In genomic region chr11:52366358-52366757, GRCm38 (mm10) we compare ENCODE assay signal across 15 mouse cellular contexts. TPM values are rescaled to one million over a fixed set of nuclear protein-coding genes. Genes with fewer than 3 reads are reported as not detected.
A peak's percentile ranks its signal among the peaks of the same experiment; 100 is the strongest.
DNase-seq lines count a peak whose midpoint lies in the region; ATAC-seq and TF ChIP-seq lines count a peak whose summit lies in the region.
"Had no signal": no experiment of that assay in that cellular context is flagged by ENCODE, and none has a peak within 500 bp of the region (broad histone marks: within the 10 kb centered on the region; RNA-seq: fewer than 3 reads in every experiment).

No protein-coding gene starts in this region.

- no peaks in the 10 kb centered on the region for H3K27me3 ChIP-seq in cerebellum, adult 2 months (ENCODE audit: control insufficient read depth, insufficient read depth, low read length)
- no peaks in the 10 kb centered on the region for H3K27me3 ChIP-seq in intestine, embryonic 16.5 days (replicated peaks; ENCODE audit: control insufficient read depth, insufficient read depth, low read length)
- H3K27me3 ChIP-seq in intestine, postnatal 0 days (replicated peaks; ENCODE audit: control insufficient read depth, insufficient read depth, low read length): no peaks in the 10 kb centered on the region
- H3K27me3 ChIP-seq in liver, embryonic 12.5 days (replicated peaks): no peaks in the 10 kb centered on the region
- H3K27me3 ChIP-seq in forebrain, embryonic 15.5 days: no peaks in the 10 kb centered on the region
- H3K27me3 ChIP-seq in kidney, embryonic 14.5 days (ENCODE audit: control insufficient read depth, insufficient read depth, low read length): no peaks in the 10 kb centered on the region
- H3K27me3 ChIP-seq: CH12.LX; limb, embryonic 12.5 days; Patski had no signal

- no peak overlapping the region for H3K4me3 ChIP-seq in cerebellum, adult 2 months (replicated peaks; ENCODE audit: insufficient read depth, low read depth, low read length)
- no peak overlapping the region for H3K4me3 ChIP-seq in intestine, embryonic 16.5 days (ENCODE audit: low read length)
- no peak overlapping the region for H3K4me3 ChIP-seq in intestine, postnatal 0 days (ENCODE audit: low read depth, low read length)
- no peak overlapping the region for H3K4me3 ChIP-seq in liver, embryonic 12.5 days
- no peak overlapping the region for H3K4me3 ChIP-seq in forebrain, embryonic 15.5 days
- no peak overlapping the region for H3K4me3 ChIP-seq in kidney, embryonic 14.5 days (ENCODE audit: low read length)
- H3K4me3 ChIP-seq: forebrain, embryonic 10.5 days; limb, embryonic 12.5 days had no signal

- H3K27ac ChIP-seq in cerebellum, adult 2 months (ENCODE audit: insufficient read depth, low read length): peak overlapping the region; percentile 52; the same call in 1 of the 2 replicates
- peak overlapping the region; percentile 30 for H3K27ac ChIP-seq in intestine, embryonic 16.5 days (ENCODE audit: low read length)
- no peak overlapping the region for H3K27ac ChIP-seq in intestine, postnatal 0 days (ENCODE audit: low read depth, low read length)
- H3K27ac ChIP-seq in liver, embryonic 12.5 days: peak overlapping the region; percentile 55; the same call in 1 of the 2 replicates
- H3K27ac ChIP-seq in forebrain, embryonic 15.5 days (replicated peaks): no peak overlapping the region
- no peak overlapping the region for H3K27ac ChIP-seq in kidney, embryonic 14.5 days (ENCODE audit: low read depth, low read length)
- H3K27ac ChIP-seq: forebrain, embryonic 10.5 days; limb, embryonic 12.5 days had no signal

- TF ChIP-seq POLR2A in cerebellum, adult 2 months (IDR thresholded peaks at IDR 0.05; ENCODE audit: borderline replicate concordance, insufficient read depth, low read length): no peak

- H3K9me3 ChIP-seq in intestine, embryonic 16.5 days (ENCODE audit: control insufficient read depth, low read length): no peaks in the 10 kb centered on the region
- H3K9me3 ChIP-seq in intestine, postnatal 0 days (ENCODE audit: control insufficient read depth): no peaks in the 10 kb centered on the region
- H3K9me3 ChIP-seq in liver, embryonic 12.5 days (replicated peaks): no peaks in the 10 kb centered on the region
- H3K9me3 ChIP-seq in forebrain, embryonic 15.5 days: no peaks in the 10 kb centered on the region
- H3K9me3 ChIP-seq in kidney, embryonic 14.5 days (ENCODE audit: control insufficient read depth, low read length): no peaks in the 10 kb centered on the region
- H3K9me3 ChIP-seq: forebrain, embryonic 10.5 days; limb, embryonic 12.5 days had no signal

- no peak for DNase-seq in cerebellum, adult 2 months
- no peak for DNase-seq in cerebellum, postnatal 14 days
- DNase-seq: cerebellum, postnatal 25 days; kidney, postnatal 25 days; layer of hippocampus, postnatal 36 days had no signal

- whole genome bisulfite sequencing in cerebellum, adult 2 months: 86% methylated on average over 5 of the region's 5 CpGs
- 63% methylated on average over 5 of the region's 5 CpGs for WGBS in intestine, embryonic 16.5 days
- WGBS in intestine, postnatal 0 days: 50% methylated on average over 5 of the region's 5 CpGs
- WGBS in liver, embryonic 12.5 days (ENCODE audit: insufficient replicate concordance): 25% methylated on average over 5 of the region's 5 CpGs
- 92% methylated on average over 5 of the region's 5 CpGs for WGBS in forebrain, embryonic 15.5 days
- WGBS in kidney, embryonic 14.5 days: 93% methylated on average over 5 of the region's 5 CpGs

- ATAC-seq in intestine, embryonic 16.5 days: no peak
- ATAC-seq in intestine, postnatal 0 days: no peak
- peak; percentile 66 for ATAC-seq in liver, embryonic 12.5 days
- ATAC-seq in megakaryocyte-erythroid progenitor cell, adult 5-6 weeks (replicated peaks; ENCODE audit: low FRiP score, low TSS enrichment, poor library complexity, severe bottlenecking): peak; percentile 82
- ATAC-seq in forebrain, embryonic 15.5 days (replicated peaks): no peak
- no peak for ATAC-seq in kidney, embryonic 14.5 days (ENCODE audit: low FRiP score, low TSS enrichment)
- ATAC-seq: Patski had no signal

- peaks cover 38% of the 10 kb centered on the region for H3K4me1 ChIP-seq in cerebellum, adult 2 months (ENCODE audit: control insufficient read depth, insufficient read depth, low read length)
- peaks cover 74% of the 10 kb centered on the region for H3K4me1 ChIP-seq in intestine, embryonic 16.5 days (ENCODE audit: control insufficient read depth, insufficient read depth, low read length)
- H3K4me1 ChIP-seq in intestine, postnatal 0 days (replicated peaks; ENCODE audit: control insufficient read depth, insufficient read depth, low read length): peaks cover 9% of the 10 kb centered on the region
- H3K4me1 ChIP-seq in liver, embryonic 12.5 days: peaks cover 92% of the 10 kb centered on the region
- H3K4me1 ChIP-seq in forebrain, embryonic 15.5 days: peaks cover 52% of the 10 kb centered on the region
- H3K4me1 ChIP-seq in kidney, embryonic 14.5 days (ENCODE audit: control insufficient read depth, insufficient read depth, low read length): peaks cover 28% of the 10 kb centered on the region

- TF ChIP-seq CTCF in cerebellum, adult 2 months (IDR thresholded peaks at IDR 0.05; ENCODE audit: borderline replicate concordance, insufficient read depth, low read depth, low read length): no peak
- no peak for TF ChIP-seq CTCF in intestine, postnatal 0 days (IDR thresholded peaks at IDR 0.05; ENCODE audit: low read depth)

- no peak overlapping the region for H3K9ac ChIP-seq in intestine, embryonic 16.5 days (ENCODE audit: low read depth, low read length)
- no peak overlapping the region for H3K9ac ChIP-seq in intestine, postnatal 0 days (ENCODE audit: low read depth, low read length)
- peak overlapping the region; percentile 1; the same call in 1 of the 2 replicates for H3K9ac ChIP-seq in liver, embryonic 12.5 days
- H3K9ac ChIP-seq in forebrain, embryonic 15.5 days (replicated peaks): no peak overlapping the region
- H3K9ac ChIP-seq in kidney, embryonic 14.5 days (ENCODE audit: low read depth, low read length): no peak overlapping the region
- H3K9ac ChIP-seq: limb, embryonic 12.5 days had no signal

- no peaks in the 10 kb centered on the region for H3K36me3 ChIP-seq in intestine, embryonic 16.5 days (ENCODE audit: control insufficient read depth, insufficient read depth, low read length)
- H3K36me3 ChIP-seq in intestine, postnatal 0 days (ENCODE audit: control insufficient read depth, insufficient read depth): no peaks in the 10 kb centered on the region
- H3K36me3 ChIP-seq in liver, embryonic 12.5 days: peaks cover 13% of the 10 kb centered on the region
- no peaks in the 10 kb centered on the region for H3K36me3 ChIP-seq in forebrain, embryonic 15.5 days
- no peaks in the 10 kb centered on the region for H3K36me3 ChIP-seq in kidney, embryonic 14.5 days (ENCODE audit: control insufficient read depth, insufficient read depth, low read length)
- H3K36me3 ChIP-seq: limb, embryonic 12.5 days had no signal

- H3K4me2 ChIP-seq in intestine, embryonic 16.5 days (ENCODE audit: low read depth, low read length): no peak overlapping the region
- H3K4me2 ChIP-seq in intestine, postnatal 0 days (replicated peaks; ENCODE audit: low read depth): no peak overlapping the region; the same call in 1 of the 2 replicates
- H3K4me2 ChIP-seq in liver, embryonic 12.5 days: peak overlapping the region; percentile 24
- H3K4me2 ChIP-seq in forebrain, embryonic 15.5 days (replicated peaks): no peak overlapping the region
- no peak overlapping the region for H3K4me2 ChIP-seq in kidney, embryonic 14.5 days (replicated peaks; ENCODE audit: low read depth, low read length)
- H3K4me2 ChIP-seq: limb, embryonic 12.5 days had no signal

RNA-seq across cellular contexts. Expression of gene Vdac1, which starts 5.7 kb away (rescaled TPM):
- polyA plus RNA-seq in cerebellum, adult 2 months (2012; rRNA removed): 364 and 394 TPM in 2 replicates
- 311 and 337 TPM in 2 replicates for polyA plus RNA-seq in intestine, embryonic 16.5 days (2015; fragmentation: Nextera tagmentation; extraction: Ambion mirVana)
- 175 and 180 TPM in 2 replicates for polyA plus RNA-seq in intestine, postnatal 0 days (2015; fragmentation: Nextera tagmentation; extraction: Ambion mirVana)
- 156 and 159 TPM in 2 replicates for polyA plus RNA-seq in liver, embryonic 12.5 days (2016; fragmentation: Nextera tagmentation; extraction: Ambion mirVana)
- total RNA-seq in megakaryocyte-erythroid progenitor cell, adult 5-6 weeks (2014; fragmentation: Nextera tagmentation): 192 and 199 TPM in 2 replicates
- 232 and 301 TPM in 2 replicates for total RNA-seq in megakaryocyte-erythroid progenitor cell, adult 5-6 weeks (2017)
- polyA plus RNA-seq in forebrain, embryonic 15.5 days (2015; fragmentation: Nextera tagmentation; extraction: Ambion mirVana): 272 and 293 TPM in 2 replicates
- 265 and 284 TPM in 2 replicates for polyA plus RNA-seq in kidney, embryonic 14.5 days (2014; fragmentation: Nextera tagmentation; extraction: Ambion mirVana)

RNA-seq across cellular contexts. Expression of gene 9530068E07Rik, which starts 29.9 kb away (rescaled TPM):
- polyA plus RNA-seq in cerebellum, adult 2 months (2012; rRNA removed): 88.1 and 88.6 TPM in 2 replicates
- 144 and 153 TPM in 2 replicates for polyA plus RNA-seq in intestine, embryonic 16.5 days (2015; fragmentation: Nextera tagmentation; extraction: Ambion mirVana)
- polyA plus RNA-seq in intestine, postnatal 0 days (2015; fragmentation: Nextera tagmentation; extraction: Ambion mirVana): 89.2 and 92.0 TPM in 2 replicates
- polyA plus RNA-seq in liver, embryonic 12.5 days (2016; fragmentation: Nextera tagmentation; extraction: Ambion mirVana): 72.5 and 76.4 TPM in 2 replicates
- 49.7 and 60.7 TPM in 2 replicates for total RNA-seq in megakaryocyte-erythroid progenitor cell, adult 5-6 weeks (2014; fragmentation: Nextera tagmentation)
- 51.1 and 58.3 TPM in 2 replicates for total RNA-seq in megakaryocyte-erythroid progenitor cell, adult 5-6 weeks (2017)
- polyA plus RNA-seq in forebrain, embryonic 15.5 days (2015; fragmentation: Nextera tagmentation; extraction: Ambion mirVana): 112 and 118 TPM in 2 replicates
- 139 and 234 TPM in 2 replicates for polyA plus RNA-seq in kidney, embryonic 14.5 days (2014; fragmentation: Nextera tagmentation; extraction: Ambion mirVana)

Comparison
In these comparisons a context has a peak if more than half of its experiments do, and no peak if none do; other contexts are left out.
1. H3K27ac ChIP-seq: peak in cerebellum, adult 2 months (single experiment), intestine, embryonic 16.5 days (single experiment) and liver, embryonic 12.5 days (single experiment); none in intestine, postnatal 0 days (single experiment), forebrain, embryonic 15.5 days (single experiment) and kidney, embryonic 14.5 days (single experiment).
2. ATAC-seq: peak in liver, embryonic 12.5 days (single experiment) and megakaryocyte-erythroid progenitor cell, adult 5-6 weeks (single experiment); none in intestine, embryonic 16.5 days (single experiment), intestine, postnatal 0 days (single experiment), forebrain, embryonic 15.5 days (single experiment) and kidney, embryonic 14.5 days (single experiment).